Mouse (Mus musculus): ENCODE data around the gene Lars2.
"Not testable (repeated sequence)": the region's sequence is repeated elsewhere in the genome, so short reads cannot be mapped to it uniquely, and the experiment has no call there.

The Lars2 gene

GRCm38 (mm10) chr9:123366708-123367385, at the start of gene Lars2:
TSS of gene Lars2 (plus strand) at chr9:123366927.
- DNase-seq (ENCODE audit: low spot score in 2 of 2), result peak; percentile 96 to 97

GRCm38 (mm10) chr9:123326106-123326505, 40.6 kb upstream of the Lars2 start:
- DNase-seq (ENCODE audit: low spot score in 2 of 2), result no peak

- DNase-seq (ENCODE audit: low spot score in 2 of 2), result no peak
Measured at GRCm38 (mm10) chr9:123328336-123328735, 38.4 kb upstream of the Lars2 start.

GRCm38 (mm10) chr9:123329831-123330230, 36.9 kb upstream of the Lars2 start:
- no peak for DNase-seq (ENCODE audit: low spot score in 2 of 2)

GRCm38 (mm10) chr9:123330271-123330670, 36.5 kb upstream of the Lars2 start:
- not testable (repeated sequence) for DNase-seq (ENCODE audit: low spot score in 2 of 2)

- no peak for DNase-seq (ENCODE audit: low spot score in 2 of 2)
Measured at GRCm38 (mm10) chr9:123333479-123333878, 33.2 kb upstream of the Lars2 start.

GRCm38 (mm10) chr9:123335044-123335670, 31.6 kb upstream of the Lars2 start:
- DNase-seq (ENCODE audit: low spot score in 2 of 2), result no peak

- no peak for DNase-seq (ENCODE audit: low spot score in 2 of 2)
Measured at GRCm38 (mm10) chr9:123339651-123340144, 27.0 kb upstream of the Lars2 start.

- no peak for DNase-seq (ENCODE audit: low spot score in 2 of 2)
Measured at GRCm38 (mm10) chr9:123341256-123341655, 25.5 kb upstream of the Lars2 start.

GRCm38 (mm10) chr9:123343069-123343468, 23.7 kb upstream of the Lars2 start:
- DNase-seq (ENCODE audit: low spot score in 2 of 2), result no peak

- not testable (repeated sequence) for DNase-seq (ENCODE audit: low spot score in 2 of 2)
Measured at GRCm38 (mm10) chr9:123349286-123349685, 17.4 kb upstream of the Lars2 start.

GRCm38 (mm10) chr9:123359981-123360380, 6.7 kb upstream of the Lars2 start:
- DNase-seq (ENCODE audit: low spot score in 2 of 2), result no peak

- DNase-seq (ENCODE audit: low spot score in 2 of 2), result no peak
Measured at GRCm38 (mm10) chr9:123365353-123365752, 1.4 kb upstream of the Lars2 start.

GRCm38 (mm10) chr9:123365942-123366707, 602 bp upstream of the Lars2 start:
- DNase-seq (ENCODE audit: low spot score in 2 of 2), result no peak

GRCm38 (mm10) chr9:123367636-123368035, 909 bp downstream of the Lars2 start:
- DNase-seq (ENCODE audit: low spot score in 2 of 2), result no peak

GRCm38 (mm10) chr9:123382399-123382798, 15.7 kb downstream of the Lars2 start:
- no peak for DNase-seq (ENCODE audit: low spot score in 2 of 2)

GRCm38 (mm10) chr9:123384696-123385095, 18.0 kb downstream of the Lars2 start:
- DNase-seq (ENCODE audit: low spot score in 2 of 2), result peak; percentile 71

GRCm38 (mm10) chr9:123385352-123386198, 18.8 kb downstream of the Lars2 start:
- DNase-seq (ENCODE audit: low spot score in 2 of 2), result peak in 1 of 2 experiments; percentile 52

- DNase-seq (ENCODE audit: low spot score in 2 of 2), result peak in 1 of 2 experiments; percentile 34
Measured at GRCm38 (mm10) chr9:123386347-123386746, 19.6 kb downstream of the Lars2 start.

GRCm38 (mm10) chr9:123388087-123389007, 21.6 kb downstream of the Lars2 start:
- DNase-seq (ENCODE audit: low spot score in 2 of 2), result not testable (repeated sequence)

All from right cerebral cortex, postnatal 10 days (tissue).